Mouse (Mus musculus): ENCODE results near the gene Psen2.

DNA sequence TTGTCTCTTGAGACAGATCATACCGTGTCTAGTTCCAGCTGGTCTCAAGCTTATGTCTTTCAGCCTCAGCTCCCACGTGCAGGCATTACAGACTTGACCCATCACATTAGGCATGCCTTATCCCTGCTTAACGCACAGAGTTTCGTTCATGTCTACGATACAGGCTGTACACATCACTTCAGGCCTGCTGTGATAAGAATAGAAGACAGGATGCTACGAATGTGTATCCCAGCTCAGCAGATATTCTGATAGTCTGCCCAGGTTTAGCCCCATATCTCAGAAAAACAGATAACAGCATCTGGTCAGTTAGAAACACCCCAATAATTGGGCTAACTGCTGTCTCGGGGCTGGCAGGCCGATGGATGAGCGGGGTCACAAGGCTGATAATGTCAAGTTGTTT lies 43.7 kb upstream of the Psen2 start:
- TF ChIP-seq ZC3H11A (IDR thresholded peaks at IDR 0.05; ENCODE audit: borderline replicate concordance, low read depth, low read length) (no peak), ZNF384 (IDR thresholded peaks at IDR 0.05; ENCODE audit: low read depth, low read length) (no peak), HCFC1 (IDR thresholded peaks at IDR 0.05; ENCODE audit: borderline replicate concordance, insufficient read depth, low read length) (no peak), CHD2 (IDR thresholded peaks at IDR 0.05; ENCODE audit: low read depth, low read length) (no peak)

All from ES-E14 (cell line).